Mouse (Mus musculus): ENCODE data around the gene Fam72a. TPM values are rescaled to one million over a fixed set of nuclear protein-coding genes. Genes with fewer than 3 reads are reported as not detected.
A peak's percentile ranks its signal among the peaks of the same experiment; 100 is the strongest.

Fam72a gene
- polyA plus RNA-seq (2012; rRNA removed) (1.8 and 2.5 TPM in 2 replicates), polyA plus RNA-seq (2014; fragmentation: Nextera tagmentation; extraction: Ambion mirVana) (2.1 and 2.3 TPM in 2 replicates)

DNA sequence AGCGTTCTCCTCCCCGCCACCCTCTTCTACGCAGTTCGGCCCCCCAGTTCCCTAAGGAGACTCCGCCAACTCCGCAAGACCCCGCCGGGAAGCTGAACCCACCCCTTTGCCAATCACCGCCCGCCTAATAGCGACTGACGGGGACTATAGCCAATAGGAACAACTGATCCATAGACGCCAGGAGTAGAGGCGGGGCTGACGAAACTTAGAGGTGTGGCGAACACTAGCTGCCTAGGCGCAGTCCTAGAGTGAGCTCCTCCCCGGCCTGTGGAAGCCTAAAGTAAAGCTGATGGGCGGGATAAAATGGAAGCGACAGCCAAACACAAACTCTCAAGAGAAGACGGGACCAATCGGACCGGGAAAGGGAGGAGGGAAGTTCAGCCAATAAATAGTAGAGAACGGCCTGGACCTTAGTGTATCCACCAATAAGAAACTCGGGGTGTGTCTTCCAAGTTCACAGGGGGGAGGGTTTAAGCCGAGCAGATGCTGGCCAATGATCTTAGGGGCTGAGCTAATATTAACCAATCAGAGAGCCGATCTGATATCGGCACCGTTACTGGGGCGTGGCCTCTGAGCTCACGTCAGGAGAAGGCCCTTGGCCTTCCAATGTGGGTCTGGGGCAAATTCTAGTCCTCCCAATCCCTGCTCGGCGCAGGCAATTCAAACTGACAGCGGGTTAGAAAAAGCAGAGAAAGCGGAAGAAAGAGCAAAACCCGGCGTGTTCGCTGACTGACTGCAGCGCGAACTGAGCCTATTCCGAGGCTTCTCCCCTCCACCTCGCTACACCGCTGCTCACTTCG is at the start of gene Fam72a, which contains the start of gene Srgap2:
TSS of gene Fam72a (plus strand) at position 623 of the 800 bp plus-strand sequence.
TSS of gene Srgap2 (minus strand) at position 72 of the 800 bp plus-strand sequence.
- Histone ChIP-seq H3K4me2 (replicated peaks; ENCODE audit: low read depth, low read length, severe bottlenecking) (peak within 1 kb of the TSS; percentile 97), H3K9ac (ENCODE audit: low read depth, low read length, severe bottlenecking) (peak within 1 kb of the TSS; percentile 80), H3K4me1 (ENCODE audit: control insufficient read depth, insufficient read depth, low read length) (peaks cover 35% of the 10 kb centered on the region), H3K27me3 (ENCODE audit: control insufficient read depth, insufficient read depth, low read length) (no peaks in the 10 kb centered on the region), H3K4me3 (replicated peaks; ENCODE audit: low read length) (peak within 1 kb of the TSS; percentile 84), H3K27ac (replicated peaks; ENCODE audit: low read depth, low read length) (peak within 1 kb of the TSS; percentile 93), H3K36me3 (ENCODE audit: control insufficient read depth, insufficient read depth, low read length) (no peaks in the 10 kb centered on the region), H3K9me3 (ENCODE audit: control insufficient read depth, low read length) (no peaks in the 10 kb centered on the region)
- under 1% methylated on average over 44 of the region's 44 CpGs for WGBS
- peak; percentile 69; the same call in 1 of the 2 replicates for TF ChIP-seq POLR2A (IDR thresholded peaks at IDR 0.05; ENCODE audit: borderline replicate concordance, extremely low read depth, insufficient read depth, insufficient read length)
- DNase-seq (ENCODE audit: low spot score) (peak; percentile 100), ATAC-seq (ENCODE audit: low FRiP score, low read depth) (peak; percentile 95)

DNA sequence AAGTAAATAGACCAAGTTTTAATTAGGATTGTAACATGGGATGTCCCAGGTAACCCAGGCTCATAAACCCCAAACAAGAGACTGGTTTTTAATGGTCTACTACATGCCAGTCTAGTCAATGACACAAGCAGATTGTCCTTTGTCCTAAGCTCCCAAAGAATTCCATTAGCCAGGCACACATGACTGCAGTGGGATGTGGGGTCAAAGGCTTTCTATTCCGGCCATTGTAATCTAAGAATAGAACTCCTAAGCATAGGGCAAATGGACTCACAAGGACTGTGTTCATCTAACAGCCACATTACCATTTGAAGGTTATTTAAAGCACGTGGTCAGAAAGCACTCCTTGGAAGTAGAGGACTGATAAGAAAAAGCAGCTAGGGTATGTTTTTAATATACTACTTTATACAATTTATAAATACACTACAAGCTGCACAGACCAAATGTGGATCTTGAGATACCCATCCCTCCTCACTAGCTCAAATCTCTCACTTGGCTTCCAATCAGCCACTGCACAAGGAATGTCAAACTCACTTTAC is 48.9 kb upstream of the Fam72a start:
- DNase-seq (ENCODE audit: low spot score) = no peak
- Histone ChIP-seq H3K36me3 (ENCODE audit: control insufficient read depth, insufficient read depth, low read length) (no peaks in the 10 kb centered on the region), H3K4me2 (replicated peaks; ENCODE audit: low read depth, low read length, severe bottlenecking) (no peak overlapping the region), H3K9me3 (ENCODE audit: control insufficient read depth, low read length) (peaks cover 10% of the 10 kb centered on the region; the same call in 1 of the 2 replicates), H3K9ac (ENCODE audit: low read depth, low read length, severe bottlenecking) (no peak overlapping the region), H3K4me3 (replicated peaks; ENCODE audit: low read length) (no peak overlapping the region), H3K27ac (replicated peaks; ENCODE audit: low read depth, low read length) (no peak overlapping the region), H3K4me1 (ENCODE audit: control insufficient read depth, insufficient read depth, low read length) (no peaks in the 10 kb centered on the region), H3K27me3 (ENCODE audit: control insufficient read depth, insufficient read depth, low read length) (no peaks in the 10 kb centered on the region)
- no peak for TF ChIP-seq POLR2A (IDR thresholded peaks at IDR 0.05; ENCODE audit: borderline replicate concordance, extremely low read depth, insufficient read depth, insufficient read length)
- WGBS = 77% methylated on average over 2 of the region's 2 CpGs
- no peak for ATAC-seq (ENCODE audit: low FRiP score, low read depth)

DNA sequence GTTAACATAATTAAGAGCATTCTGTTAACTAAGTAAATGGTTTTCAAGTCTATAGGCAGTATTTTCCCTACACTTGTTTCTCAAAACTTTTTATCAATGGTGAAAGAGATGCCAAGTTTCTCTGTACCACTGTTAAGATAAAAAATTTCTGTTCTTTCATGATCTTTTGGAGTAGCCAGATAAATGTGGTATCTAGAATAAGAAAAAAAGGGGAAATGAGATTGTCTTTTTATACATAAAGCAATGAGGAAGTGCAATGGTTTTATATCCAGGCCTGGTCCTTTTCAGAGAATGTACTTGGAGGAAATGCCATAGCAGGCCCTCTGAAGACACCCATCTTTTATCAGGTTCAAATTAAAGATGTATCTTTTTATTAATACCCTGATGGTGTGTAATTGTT is 46.3 kb upstream of the Fam72a start:
- ATAC-seq (ENCODE audit: low FRiP score, low read depth) (no peak), DNase-seq (ENCODE audit: low spot score) (no peak)
- no peak overlapping the region for H3K4me3 ChIP-seq (replicated peaks; ENCODE audit: low read length)
- no peak for TF ChIP-seq POLR2A (IDR thresholded peaks at IDR 0.05; ENCODE audit: borderline replicate concordance, extremely low read depth, insufficient read depth, insufficient read length)
- no peak overlapping the region for H3K9ac ChIP-seq (ENCODE audit: low read depth, low read length, severe bottlenecking)
- H3K27me3 ChIP-seq (ENCODE audit: control insufficient read depth, insufficient read depth, low read length) = no peaks in the 10 kb centered on the region
- peaks cover 10% of the 10 kb centered on the region; the same call in 1 of the 2 replicates for H3K9me3 ChIP-seq (ENCODE audit: control insufficient read depth, low read length)
- no peak overlapping the region for H3K27ac ChIP-seq (replicated peaks; ENCODE audit: low read depth, low read length)
- no peaks in the 10 kb centered on the region for H3K4me1 ChIP-seq (ENCODE audit: control insufficient read depth, insufficient read depth, low read length)
- no peaks in the 10 kb centered on the region for H3K36me3 ChIP-seq (ENCODE audit: control insufficient read depth, insufficient read depth, low read length)
- H3K4me2 ChIP-seq (replicated peaks; ENCODE audit: low read depth, low read length, severe bottlenecking) = no peak overlapping the region

DNA sequence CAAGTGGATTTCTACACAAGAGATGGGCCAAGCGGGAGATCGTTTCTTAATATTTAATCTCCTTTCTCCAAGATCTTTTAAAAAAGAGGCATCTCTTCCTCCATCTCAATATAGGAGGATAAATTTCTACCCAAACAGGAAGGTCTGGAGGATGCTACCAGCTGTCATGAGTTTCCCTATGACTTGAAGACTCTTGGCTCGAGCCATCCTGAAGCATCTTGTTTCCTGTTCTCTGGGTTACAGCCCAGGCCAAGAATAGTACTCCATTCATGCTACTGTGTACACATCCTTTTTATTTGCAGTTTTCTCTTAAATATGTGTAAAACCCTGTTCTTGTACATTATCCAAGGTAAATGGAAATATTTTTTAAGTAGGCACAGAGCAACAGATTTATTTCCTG is 45.5 kb upstream of the Fam72a start:
- WGBS = 92% methylated on average over 3 of the region's 3 CpGs
- peaks cover 10% of the 10 kb centered on the region; the same call in 1 of the 2 replicates for H3K9me3 ChIP-seq (ENCODE audit: control insufficient read depth, low read length)
- H3K27me3 ChIP-seq (ENCODE audit: control insufficient read depth, insufficient read depth, low read length) = no peaks in the 10 kb centered on the region
- TF ChIP-seq POLR2A (IDR thresholded peaks at IDR 0.05; ENCODE audit: borderline replicate concordance, extremely low read depth, insufficient read depth, insufficient read length) = no peak
- no peaks in the 10 kb centered on the region for H3K4me1 ChIP-seq (ENCODE audit: control insufficient read depth, insufficient read depth, low read length)
- no peak overlapping the region for H3K27ac ChIP-seq (replicated peaks; ENCODE audit: low read depth, low read length)
- ATAC-seq (ENCODE audit: low FRiP score, low read depth) (no peak), DNase-seq (ENCODE audit: low spot score) (no peak)
- H3K36me3 ChIP-seq (ENCODE audit: control insufficient read depth, insufficient read depth, low read length) = no peaks in the 10 kb centered on the region
- H3K4me2 ChIP-seq (replicated peaks; ENCODE audit: low read depth, low read length, severe bottlenecking) = no peak overlapping the region
- H3K9ac ChIP-seq (ENCODE audit: low read depth, low read length, severe bottlenecking) = no peak overlapping the region
- H3K4me3 ChIP-seq (replicated peaks; ENCODE audit: low read length) = no peak overlapping the region

DNA sequence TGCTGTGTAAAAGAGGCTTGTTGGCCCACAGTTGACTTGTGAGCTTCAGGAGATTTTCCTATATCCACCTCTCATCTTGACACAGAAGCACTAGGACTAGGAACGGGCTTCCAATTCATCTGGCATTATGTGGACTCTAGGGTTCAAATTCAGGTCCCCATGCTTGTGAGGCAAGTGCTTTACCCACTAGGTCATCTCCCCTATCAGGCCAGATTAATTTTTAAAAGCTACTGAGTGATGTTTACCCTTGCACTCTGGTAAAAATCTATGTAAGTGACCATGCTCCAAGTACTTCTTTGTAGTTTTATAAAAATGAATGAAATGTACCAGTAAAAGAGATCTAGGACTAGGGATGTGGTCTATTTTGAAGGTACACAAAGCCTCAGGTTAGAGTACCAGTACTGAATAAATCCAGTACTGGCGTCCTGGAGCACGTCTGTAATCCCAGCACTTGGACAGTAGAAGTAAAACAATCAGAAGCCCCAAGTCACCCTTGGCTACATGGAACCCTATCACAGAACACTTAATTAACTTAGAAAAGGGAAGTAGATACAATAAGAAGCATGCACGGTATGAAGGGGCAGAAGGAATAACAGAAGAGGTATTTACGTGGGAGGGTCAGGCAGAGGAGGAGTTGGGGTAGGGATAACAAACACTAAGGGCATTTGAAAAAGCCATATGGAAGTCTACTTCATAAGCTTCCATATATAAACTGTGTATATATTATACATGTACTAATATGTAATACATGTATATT is 41.4 kb upstream of the Fam72a start:
- no peak overlapping the region for H3K4me2 ChIP-seq (replicated peaks; ENCODE audit: low read depth, low read length, severe bottlenecking)
- H3K36me3 ChIP-seq (ENCODE audit: control insufficient read depth, insufficient read depth, low read length) = no peaks in the 10 kb centered on the region
- ATAC-seq (ENCODE audit: low FRiP score, low read depth) (no peak), DNase-seq (ENCODE audit: low spot score) (no peak)
- H3K27me3 ChIP-seq (ENCODE audit: control insufficient read depth, insufficient read depth, low read length) = no peaks in the 10 kb centered on the region
- no peak overlapping the region for H3K9ac ChIP-seq (ENCODE audit: low read depth, low read length, severe bottlenecking)
- no peak overlapping the region for H3K27ac ChIP-seq (replicated peaks; ENCODE audit: low read depth, low read length)
- H3K4me1 ChIP-seq (ENCODE audit: control insufficient read depth, insufficient read depth, low read length) = 0 out of 2 replicates have a peak, but pooled peaks cover 2% of the 10 kb centered on the region
- no peak for TF ChIP-seq POLR2A (IDR thresholded peaks at IDR 0.05; ENCODE audit: borderline replicate concordance, extremely low read depth, insufficient read depth, insufficient read length)
- WGBS = 72% methylated on average over 5 of the region's 5 CpGs
- no peak overlapping the region for H3K4me3 ChIP-seq (replicated peaks; ENCODE audit: low read length)
- no peaks in the 10 kb centered on the region for H3K9me3 ChIP-seq (ENCODE audit: control insufficient read depth, low read length)
